Mouse (Mus musculus) lung, postnatal 25 days (tissue): ENCODE measurements at regions not wholly inside any gene's neighbourhood (a gene's known extent, or its start where the extent isn't known, plus 50 kb on each side); places are given as distances from the start of the nearest gene placed in this dataset.

Experiments used
- DNase-seq: peaks from one replicate; pipeline ENCODE4 v3.0.0; 2022; ENCODE audit warnings: low spot score

GRCm38 (mm10) chr1:128781871-128782270 lies 189.8 kb upstream of the Cxcr4 start:
- DNase-seq = no peak

- no peak for DNase-seq
Measured at GRCm38 (mm10) chr1:128781311-128781710, 189.2 kb upstream of the Cxcr4 start.

- DNase-seq = no peak
Measured at GRCm38 (mm10) chr1:128779586-128780158, 187.6 kb upstream of the Cxcr4 start.

- no peak for DNase-seq
Measured at GRCm38 (mm10) chr1:128772440-128772839, 180.3 kb upstream of the Cxcr4 start.

GRCm38 (mm10) chr1:128770786-128771185 lies 178.7 kb upstream of the Cxcr4 start:
- DNase-seq = no peak

- no peak for DNase-seq
Measured at GRCm38 (mm10) chr1:128767991-128768390, 175.9 kb upstream of the Cxcr4 start.

- no peak for DNase-seq
Measured at GRCm38 (mm10) chr1:128767415-128767814, 175.3 kb upstream of the Cxcr4 start.

GRCm38 (mm10) chr1:128766894-128767268 lies 174.8 kb upstream of the Cxcr4 start:
- peak; percentile 37 for DNase-seq

GRCm38 (mm10) chr1:128766193-128766893 lies 174.2 kb upstream of the Cxcr4 start:
- no peak for DNase-seq

GRCm38 (mm10) chr1:128765626-128766025 lies 173.5 kb upstream of the Cxcr4 start:
- DNase-seq = no peak

- no peak for DNase-seq
Measured at GRCm38 (mm10) chr1:128765142-128765541, 173.0 kb upstream of the Cxcr4 start.

- DNase-seq = no peak
Measured at GRCm38 (mm10) chr1:128762854-128763253, 170.8 kb upstream of the Cxcr4 start.

- DNase-seq = no peak
Measured at GRCm38 (mm10) chr1:128762076-128762475, 170.0 kb upstream of the Cxcr4 start.

GRCm38 (mm10) chr1:128758802-128759481 lies 166.8 kb upstream of the Cxcr4 start:
- DNase-seq = no peak

GRCm38 (mm10) chr1:128758294-128758801 lies 166.3 kb upstream of the Cxcr4 start:
- no peak for DNase-seq

- no peak for DNase-seq
Measured at GRCm38 (mm10) chr1:128753427-128754012, 161.4 kb upstream of the Cxcr4 start.

GRCm38 (mm10) chr1:128749437-128749994 lies 157.4 kb upstream of the Cxcr4 start:
- DNase-seq = no peak

GRCm38 (mm10) chr1:128747196-128747790 lies 155.2 kb upstream of the Cxcr4 start:
- DNase-seq = no peak

- no peak for DNase-seq
Measured at GRCm38 (mm10) chr1:128746461-128747009, 154.4 kb upstream of the Cxcr4 start.

GRCm38 (mm10) chr1:128740616-128741015 lies 148.5 kb upstream of the Cxcr4 start:
- peak; percentile 16 for DNase-seq

- no peak for DNase-seq
Measured at GRCm38 (mm10) chr1:128738152-128738551, 146.1 kb upstream of the Cxcr4 start.

- no peak for DNase-seq
Measured at GRCm38 (mm10) chr1:128734857-128735256, 142.8 kb upstream of the Cxcr4 start.
